In the genomic region with DNA sequence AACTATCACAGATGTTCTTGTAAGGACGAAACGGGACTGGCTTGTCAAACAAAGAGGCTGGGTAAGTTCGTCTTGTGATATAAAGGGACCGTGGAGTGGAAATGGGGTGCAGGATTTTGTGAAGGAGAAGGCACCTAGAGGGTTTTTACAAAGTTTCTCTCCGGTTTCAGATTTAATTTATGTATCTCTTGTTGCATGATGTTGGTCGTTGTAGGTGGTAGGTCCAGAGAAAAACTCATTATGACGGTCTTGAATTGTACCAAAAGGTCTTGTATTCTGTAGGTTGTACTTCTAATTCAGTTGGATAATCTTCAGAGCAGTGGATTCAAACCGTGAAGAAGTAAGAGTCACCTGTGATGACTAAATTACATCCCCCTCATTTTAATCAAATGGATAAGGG, we compare ENCODE assay signal across 8 mouse cellular contexts. TPM values are rescaled to one million over a fixed set of nuclear protein-coding genes. Genes with fewer than 3 reads are reported as not detected.
DNase-seq lines count a peak whose midpoint lies in the region; ATAC-seq and TF ChIP-seq lines count a peak whose summit lies in the region.

No protein-coding gene starts in this region.

- H3K36me3 ChIP-seq in kidney, embryonic 14.5 days (ENCODE audit: control insufficient read depth, insufficient read depth, low read length) = peaks cover 47% of the 10 kb centered on the region
- H3K36me3 ChIP-seq in hindbrain, embryonic 14.5 days (replicated peaks; ENCODE audit: control insufficient read depth, insufficient read depth) = peaks cover 48% of the 10 kb centered on the region
- peaks cover 41% of the 10 kb centered on the region for H3K36me3 ChIP-seq in midbrain, embryonic 14.5 days (ENCODE audit: control insufficient read depth, insufficient read depth, low read length)

- TF ChIP-seq POLR2A in bone marrow macrophage, adult 2 months (IDR thresholded peaks at IDR 0.05; ENCODE audit: borderline replicate concordance, low read depth, low read length) = no peak

- H3K9ac ChIP-seq in kidney, embryonic 14.5 days (ENCODE audit: low read depth, low read length) = peak overlapping the region; percentile 100
- peak overlapping the region; percentile 97 for H3K9ac ChIP-seq in hindbrain, embryonic 14.5 days
- peak overlapping the region; percentile 98 for H3K9ac ChIP-seq in midbrain, embryonic 14.5 days (replicated peaks; ENCODE audit: low read length)

- no peak for DNase-seq in kidney, postnatal 25 days
- peak; percentile 39 for DNase-seq in hindbrain, embryonic 14.5 days (ENCODE audit: low spot score)
- no peak for DNase-seq in midbrain, embryonic 14.5 days
- no peak for DNase-seq in adrenal gland, postnatal 10 days
- DNase-seq in urinary bladder, postnatal 36 days (ENCODE audit: low spot score in 2 of 2) = no peak

- WGBS in kidney, embryonic 14.5 days = 2% methylated on average over 8 of the region's 8 CpGs
- WGBS in hindbrain, embryonic 14.5 days = 2% methylated on average over 8 of the region's 8 CpGs
- WGBS in midbrain, embryonic 14.5 days = 2% methylated on average over 8 of the region's 8 CpGs

- H3K9me3 ChIP-seq in kidney, embryonic 14.5 days (ENCODE audit: control insufficient read depth, low read length) = no peaks in the 10 kb centered on the region
- H3K9me3 ChIP-seq in hindbrain, embryonic 14.5 days (ENCODE audit: control insufficient read depth, low read length) = no peaks in the 10 kb centered on the region
- H3K9me3 ChIP-seq in midbrain, embryonic 14.5 days (ENCODE audit: control insufficient read depth, low read length) = no peaks in the 10 kb centered on the region

- peaks cover 26% of the 10 kb centered on the region; the same call in 1 of the 2 replicates for H3K4me1 ChIP-seq in kidney, embryonic 14.5 days (ENCODE audit: control insufficient read depth, insufficient read depth, low read length)
- H3K4me1 ChIP-seq in bone marrow macrophage, adult 2 months (ENCODE audit: control insufficient read depth, insufficient read depth, low read length) = peaks cover 47% of the 10 kb centered on the region
- peaks cover 44% of the 10 kb centered on the region for H3K4me1 ChIP-seq in hindbrain, embryonic 14.5 days (replicated peaks; ENCODE audit: control insufficient read depth, insufficient read depth, low read length)
- peaks cover 31% of the 10 kb centered on the region for H3K4me1 ChIP-seq in midbrain, embryonic 14.5 days (ENCODE audit: control insufficient read depth, insufficient read depth, low read length)

- H3K27ac ChIP-seq in kidney, embryonic 14.5 days (ENCODE audit: low read depth, low read length) = peak overlapping the region; percentile 99
- peak overlapping the region; percentile 99 for H3K27ac ChIP-seq in bone marrow macrophage, adult 2 months (ENCODE audit: insufficient read depth, low read depth, low read length)
- peak overlapping the region; percentile 95 for H3K27ac ChIP-seq in hindbrain, embryonic 14.5 days
- peak overlapping the region; percentile 98 for H3K27ac ChIP-seq in midbrain, embryonic 14.5 days (replicated peaks; ENCODE audit: low read depth, low read length)

- peak overlapping the region; percentile 93 for H3K4me2 ChIP-seq in kidney, embryonic 14.5 days (replicated peaks; ENCODE audit: low read depth, low read length)
- H3K4me2 ChIP-seq in hindbrain, embryonic 14.5 days (replicated peaks) = peak overlapping the region; percentile 98
- peak overlapping the region; percentile 98 for H3K4me2 ChIP-seq in midbrain, embryonic 14.5 days (ENCODE audit: low read length)

- peak overlapping the region; percentile 99 for H3K4me3 ChIP-seq in kidney, embryonic 14.5 days (ENCODE audit: low read length)
- peak overlapping the region; percentile 97 for H3K4me3 ChIP-seq in bone marrow macrophage, adult 2 months (ENCODE audit: insufficient read depth, low read length)
- H3K4me3 ChIP-seq in hindbrain, embryonic 14.5 days (replicated peaks; ENCODE audit: low read length) = peak overlapping the region; percentile 86
- H3K4me3 ChIP-seq in midbrain, embryonic 14.5 days (replicated peaks; ENCODE audit: low read depth, low read length) = peak overlapping the region; percentile 96

- TF ChIP-seq CTCF in bone marrow macrophage, adult 2 months (IDR thresholded peaks at IDR 0.05; ENCODE audit: low read depth, low read length) = no peak

- no peak for ATAC-seq in kidney, embryonic 14.5 days (ENCODE audit: low FRiP score, low TSS enrichment)
- no peak for ATAC-seq in hindbrain, embryonic 14.5 days (ENCODE audit: low FRiP score)
- ATAC-seq in midbrain, embryonic 14.5 days (ENCODE audit: low FRiP score, low TSS enrichment) = no peak
- ATAC-seq in erythroid progenitor cell, adult 5-6 weeks (replicated peaks; ENCODE audit: low FRiP score, poor library complexity, severe bottlenecking) = no peak

- no peaks in the 10 kb centered on the region for H3K27me3 ChIP-seq in kidney, embryonic 14.5 days (ENCODE audit: control insufficient read depth, insufficient read depth, low read length)
- H3K27me3 ChIP-seq in hindbrain, embryonic 14.5 days (ENCODE audit: control insufficient read depth, insufficient read depth, low read length) = no peaks in the 10 kb centered on the region
- H3K27me3 ChIP-seq in midbrain, embryonic 14.5 days (ENCODE audit: control insufficient read depth, insufficient read depth, low read length) = no peaks in the 10 kb centered on the region

RNA-seq across cellular contexts. Expression of gene Mcl1, which starts 1.4 kb away (rescaled TPM):
- polyA plus RNA-seq in kidney, embryonic 14.5 days (2014; fragmentation: Nextera tagmentation; extraction: Ambion mirVana) = 47.4 and 76.1 TPM in 2 replicates
- polyA plus RNA-seq in bone marrow macrophage, adult 2 months (2012; ENCODE audit: insufficient read depth, insufficient read length, missing spikeins) = 565 and 578 TPM in 2 replicates
- polyA plus RNA-seq in hindbrain, embryonic 14.5 days (2014; fragmentation: Nextera tagmentation; extraction: Ambion mirVana) = 60.3 and 72.3 TPM in 2 replicates
- 44.1 and 65.7 TPM in 2 replicates for polyA plus RNA-seq in midbrain, embryonic 14.5 days (2014; fragmentation: Nextera tagmentation; extraction: Ambion mirVana)
- total RNA-seq in erythroid progenitor cell, adult 5-6 weeks (2015; ENCODE audit: low replicate concordance) = 161 and 212 TPM in 2 replicates
- 104 and 138 TPM in 2 replicates for total RNA-seq in erythroid progenitor cell, adult 5-6 weeks (2017; ENCODE audit: low replicate concordance)
- 100 to 1,000 TPM; 116 to 144 TPM for total RNA-seq in adrenal gland, postnatal 10 days (2021)

RNA-seq across cellular contexts. Expression of gene Adamtsl4, which starts 27.8 kb away (rescaled TPM):
- polyA plus RNA-seq in kidney, embryonic 14.5 days (2014; fragmentation: Nextera tagmentation; extraction: Ambion mirVana) = 2.0 and 3.7 TPM in 2 replicates
- polyA plus RNA-seq in bone marrow macrophage, adult 2 months (2012; ENCODE audit: insufficient read depth, insufficient read length, missing spikeins) = 2.4 and 2.6 TPM in 2 replicates
- 0.35 and 1.3 TPM in 2 replicates for polyA plus RNA-seq in hindbrain, embryonic 14.5 days (2014; fragmentation: Nextera tagmentation; extraction: Ambion mirVana)
- 0.80 and 1.1 TPM in 2 replicates for polyA plus RNA-seq in midbrain, embryonic 14.5 days (2014; fragmentation: Nextera tagmentation; extraction: Ambion mirVana)
- 0.84 TPM in 1 of 2 replicates, not detected in the other for total RNA-seq in erythroid progenitor cell, adult 5-6 weeks (2015; ENCODE audit: low replicate concordance)
- total RNA-seq in erythroid progenitor cell, adult 5-6 weeks (2017; ENCODE audit: low replicate concordance) = 0.39 and 1.2 TPM in 2 replicates
- 10 to 100 TPM; 13.3 to 13.4 TPM for total RNA-seq in adrenal gland, postnatal 10 days (2021)

RNA-seq across cellular contexts. Expression of gene Ensa, which starts 35.2 kb away (rescaled TPM):
- polyA plus RNA-seq in kidney, embryonic 14.5 days (2014; fragmentation: Nextera tagmentation; extraction: Ambion mirVana) = 64.0 and 66.9 TPM in 2 replicates
- polyA plus RNA-seq in bone marrow macrophage, adult 2 months (2012; ENCODE audit: insufficient read depth, insufficient read length, missing spikeins) = 99.2 and 115 TPM in 2 replicates
- polyA plus RNA-seq in hindbrain, embryonic 14.5 days (2014; fragmentation: Nextera tagmentation; extraction: Ambion mirVana) = 95.1 and 102 TPM in 2 replicates
- polyA plus RNA-seq in midbrain, embryonic 14.5 days (2014; fragmentation: Nextera tagmentation; extraction: Ambion mirVana) = 97.0 and 103 TPM in 2 replicates
- 65.4 and 75.3 TPM in 2 replicates for total RNA-seq in erythroid progenitor cell, adult 5-6 weeks (2015; ENCODE audit: low replicate concordance)
- total RNA-seq in erythroid progenitor cell, adult 5-6 weeks (2017; ENCODE audit: low replicate concordance) = 117 and 119 TPM in 2 replicates
- total RNA-seq in adrenal gland, postnatal 10 days (2021) = 10 to 100 TPM; 67.8 to 68.1 TPM
